Comparison of ENCODE assay signal across 8 mouse cellular contexts in genomic region chr2:32928235-32928946, GRCm38 (mm10). TPM values are rescaled to one million over a fixed set of nuclear protein-coding genes. Genes with fewer than 3 reads are reported as not detected.
DNase-seq lines count a peak whose midpoint lies in the region; ATAC-seq and TF ChIP-seq lines count a peak whose summit lies in the region.

No protein-coding gene starts in this region.

- TF ChIP-seq EP300 in liver, postnatal 0 days (IDR thresholded peaks at IDR 0.05; ENCODE audit: low read depth) = no peak

- no peak overlapping the region for H3K9ac ChIP-seq in forebrain, embryonic 11.5 days (ENCODE audit: low read length)
- no peak overlapping the region for H3K9ac ChIP-seq in liver, postnatal 0 days (replicated peaks)
- no peak overlapping the region for H3K9ac ChIP-seq in neural tube, embryonic 15.5 days (replicated peaks)

- no peaks in the 10 kb centered on the region; the same call in 1 of the 2 replicates for H3K4me1 ChIP-seq in forebrain, embryonic 11.5 days (replicated peaks; ENCODE audit: control insufficient read depth, insufficient read depth, low read length)
- peaks cover 4% of the 10 kb centered on the region; the same call in 1 of the 2 replicates for H3K4me1 ChIP-seq in liver, postnatal 0 days (ENCODE audit: insufficient read depth)
- peaks cover 7% of the 10 kb centered on the region; the same call in 1 of the 2 replicates for H3K4me1 ChIP-seq in neural tube, embryonic 15.5 days

- no peak overlapping the region for H3K4me2 ChIP-seq in forebrain, embryonic 11.5 days (ENCODE audit: low read depth, low read length, severe bottlenecking)
- H3K4me2 ChIP-seq in liver, postnatal 0 days (ENCODE audit: low read depth, low read length) = no peak overlapping the region
- no peak overlapping the region for H3K4me2 ChIP-seq in neural tube, embryonic 15.5 days

- peak; percentile 89 for TF ChIP-seq CTCF in liver, postnatal 0 days (IDR thresholded peaks at IDR 0.05; ENCODE audit: low read depth)

- H3K4me3 ChIP-seq in forebrain, embryonic 11.5 days (ENCODE audit: low read depth, low read length) = no peak overlapping the region
- no peak overlapping the region for H3K4me3 ChIP-seq in liver, postnatal 0 days (ENCODE audit: low read depth, low read length)
- no peak overlapping the region for H3K4me3 ChIP-seq in neural tube, embryonic 15.5 days (replicated peaks)

- peak; percentile 53 for DNase-seq in CD4-positive helper T cell, adult 2 months (ENCODE audit: low read depth, low spot score)
- DNase-seq in brain, adult 2 months (ENCODE audit: low read depth, low spot score) = peak; percentile 92
- DNase-seq in forebrain, embryonic 11.5 days (ENCODE audit: low spot score) = peak; percentile 84
- DNase-seq in heart, postnatal 14 days = peak; percentile 81 to 85
- peak; percentile 78 for DNase-seq in layer of hippocampus, adult 11-12 months (ENCODE audit: low spot score)
- peak; percentile 79 for DNase-seq in liver, postnatal 0 days
- peak; percentile 78 for DNase-seq in thymus, postnatal 14 days

- peak; percentile 36 for ATAC-seq in forebrain, embryonic 11.5 days (replicated peaks; ENCODE audit: low FRiP score)
- ATAC-seq in liver, postnatal 0 days = peak; percentile 73
- peak; percentile 52; the same call in 1 of the 2 replicates for ATAC-seq in neural tube, embryonic 15.5 days (ENCODE audit: low FRiP score)

- no peaks in the 10 kb centered on the region for H3K9me3 ChIP-seq in forebrain, embryonic 11.5 days (ENCODE audit: control insufficient read depth, low read length)
- H3K9me3 ChIP-seq in liver, postnatal 0 days (ENCODE audit: low read length) = no peaks in the 10 kb centered on the region
- no peaks in the 10 kb centered on the region for H3K9me3 ChIP-seq in neural tube, embryonic 15.5 days (replicated peaks)

- 29% methylated on average over 10 of the region's 10 CpGs for WGBS in forebrain, embryonic 11.5 days
- WGBS in liver, postnatal 0 days (ENCODE audit: insufficient replicate concordance) = 29% methylated on average over 9 of the region's 10 CpGs
- 32% methylated on average over 10 of the region's 10 CpGs for WGBS in neural tube, embryonic 15.5 days

- no peak overlapping the region for H3K27ac ChIP-seq in forebrain, embryonic 11.5 days (ENCODE audit: low read depth, low read length)
- peak overlapping the region; percentile 68 for H3K27ac ChIP-seq in liver, postnatal 0 days (ENCODE audit: low read depth)
- no peak overlapping the region for H3K27ac ChIP-seq in neural tube, embryonic 15.5 days (replicated peaks)

- H3K27me3 ChIP-seq in forebrain, embryonic 11.5 days (ENCODE audit: control insufficient read depth, insufficient read depth, low read length) = no peaks in the 10 kb centered on the region
- no peaks in the 10 kb centered on the region for H3K27me3 ChIP-seq in liver, postnatal 0 days (ENCODE audit: insufficient read depth, low read length)
- H3K27me3 ChIP-seq in neural tube, embryonic 15.5 days (replicated peaks) = no peaks in the 10 kb centered on the region

- intact Hi-C loops in heart, postnatal 14 days (cut with DNase I) = loop anchor here (1.0 to 5.0 kb wide), 3 partner anchors 14 to 141 kb away; no protein-coding TSS in a partner anchor

- no peaks in the 10 kb centered on the region for H3K36me3 ChIP-seq in forebrain, embryonic 11.5 days (ENCODE audit: control insufficient read depth, insufficient read depth, low read length)
- peaks cover 7% of the 10 kb centered on the region; the same call in 1 of the 2 replicates for H3K36me3 ChIP-seq in liver, postnatal 0 days (replicated peaks; ENCODE audit: insufficient read depth, low read length)
- peaks cover 58% of the 10 kb centered on the region for H3K36me3 ChIP-seq in neural tube, embryonic 15.5 days

RNA-seq across cellular contexts. Expression of gene Rpl12, which starts 33.0 kb away (rescaled TPM):
- polyA plus RNA-seq in forebrain, embryonic 11.5 days (2014; fragmentation: Nextera tagmentation; extraction: Ambion mirVana) = 134 and 151 TPM in 2 replicates
- total RNA-seq in heart, postnatal 14 days (2021) = 10 to 100 TPM; 66.3 to 75.0 TPM
- 103 and 104 TPM in 2 replicates for polyA plus RNA-seq in liver, postnatal 0 days (2015; fragmentation: Nextera tagmentation; extraction: Ambion mirVana)
- 104 and 116 TPM in 2 replicates for polyA plus RNA-seq in neural tube, embryonic 15.5 days (2015; fragmentation: Nextera tagmentation; extraction: Ambion mirVana)

RNA-seq across cellular contexts. Expression of gene Lrsam1, which starts 33.0 kb away (rescaled TPM):
- polyA plus RNA-seq in forebrain, embryonic 11.5 days (2014; fragmentation: Nextera tagmentation; extraction: Ambion mirVana) = 10.7 and 13.0 TPM in 2 replicates
- 10 to 100 TPM; 12.0 to 13.4 TPM for total RNA-seq in heart, postnatal 14 days (2021)
- polyA plus RNA-seq in liver, postnatal 0 days (2015; fragmentation: Nextera tagmentation; extraction: Ambion mirVana) = 1.3 and 1.6 TPM in 2 replicates
- 22.0 and 23.5 TPM in 2 replicates for polyA plus RNA-seq in neural tube, embryonic 15.5 days (2015; fragmentation: Nextera tagmentation; extraction: Ambion mirVana)

RNA-seq across cellular contexts. Expression of gene Fam129b, which starts 52.5 kb away (rescaled TPM):
- polyA plus RNA-seq in forebrain, embryonic 11.5 days (2014; fragmentation: Nextera tagmentation; extraction: Ambion mirVana) = 13.8 and 15.4 TPM in 2 replicates
- total RNA-seq in heart, postnatal 14 days (2021) = 10 to 100 TPM; 31.2 to 33.4 TPM
- polyA plus RNA-seq in liver, postnatal 0 days (2015; fragmentation: Nextera tagmentation; extraction: Ambion mirVana) = 5.2 and 5.9 TPM in 2 replicates
- 30.7 and 34.7 TPM in 2 replicates for polyA plus RNA-seq in neural tube, embryonic 15.5 days (2015; fragmentation: Nextera tagmentation; extraction: Ambion mirVana)

RNA-seq across cellular contexts. Expression of gene Slc2a8, which starts 53.5 kb away (rescaled TPM):
- polyA plus RNA-seq in forebrain, embryonic 11.5 days (2014; fragmentation: Nextera tagmentation; extraction: Ambion mirVana) = 11.8 and 13.4 TPM in 2 replicates
- total RNA-seq in heart, postnatal 14 days (2021) = 10 to 100 TPM; 12.9 to 16.3 TPM
- polyA plus RNA-seq in liver, postnatal 0 days (2015; fragmentation: Nextera tagmentation; extraction: Ambion mirVana) = 11.7 and 11.8 TPM in 2 replicates
- polyA plus RNA-seq in neural tube, embryonic 15.5 days (2015; fragmentation: Nextera tagmentation; extraction: Ambion mirVana) = 24.7 and 27.6 TPM in 2 replicates
